Mouse (Mus musculus) neural tube, embryonic 11.5 days (tissue): ENCODE data around the gene Trpm2. TPM values are rescaled to one million over a fixed set of nuclear protein-coding genes. Genes with fewer than 3 reads are reported as not detected.

Source experiments
- ATAC-seq: fragments of 200-750 bp; cut with Nextera tagmentation; 2 replicates; pipeline ENCODE4 v1.8.0; 2017; ENCODE audit warnings: moderate number of reproducible peaks, mild to moderate bottlenecking, moderate TSS enrichment, moderate library complexity; ENCODE audit not compliant: insufficient read depth, low FRiP score, low TSS enrichment
- DNase-seq: peaks from one replicate; pipeline ENCODE4 v3.0.0-alpha.2; 2015; ENCODE audit warnings: low spot score
- H3K27ac ChIP-seq: fragments of 300-500 bp; sonication (generic); 2 replicates; pipeline ENCODE4 v1.5.1; 2014; ENCODE audit warnings: low read depth, mild to moderate bottlenecking, low read length
- H3K27me3 ChIP-seq: fragments of 300-500 bp; sonication (generic); 2 replicates; pipeline ENCODE4 v1.6.1; 2014; ENCODE audit warnings: mild to moderate bottlenecking, low read length, mixed read lengths; ENCODE audit not compliant: control insufficient read depth, insufficient read depth
- H3K36me3 ChIP-seq: fragments of 300-500 bp; sonication (generic); 2 replicates; pipeline ENCODE4 v1.6.1; 2014; ENCODE audit warnings: mild to moderate bottlenecking, low read length, moderate library complexity, mixed read lengths; ENCODE audit not compliant: control insufficient read depth, insufficient read depth
- H3K4me1 ChIP-seq: fragments of 300-500 bp; sonication (generic); 2 replicates; pipeline ENCODE4 v1.6.1; 2014; ENCODE audit warnings: low read length, mixed read lengths; ENCODE audit not compliant: control insufficient read depth, insufficient read depth
- H3K4me2 ChIP-seq: fragments of 300-500 bp; sonication (generic); 2 replicates; pipeline ENCODE4 v1.6.1; 2014; ENCODE audit warnings: low read depth, mild to moderate bottlenecking, moderate library complexity
- H3K4me3 ChIP-seq: fragments of 300-500 bp; sonication (generic); 2 replicates; pipeline ENCODE4 v1.5.1; 2014; ENCODE audit warnings: low read depth, low read length
- H3K9ac ChIP-seq: fragments of 300-500 bp; sonication (generic); 2 replicates; pipeline ENCODE4 v1.6.1; 2014; ENCODE audit warnings: mild to moderate bottlenecking, low read length
- H3K9me3 ChIP-seq: fragments of 300-500 bp; sonication (generic); 2 replicates; pipeline ENCODE4 v1.6.1; 2016; ENCODE audit warnings: low read length; ENCODE audit not compliant: control insufficient read depth
- WGBS: fragments of 180-500 bp; shearing (Covaris S2); extraction: QIAGEN DNeasy Blood & Tissue Kit; methylation state at CpG from one replicate; pipeline ENCODE4 v1.1.7; 2014; 5-methylcytosine and 5-hydroxymethylcytosine counted together
- polyA plus RNA-seq: library from polyadenylated mRNA; unstranded; fragments of >200 nt; fragmentation: Nextera tagmentation; extraction: Ambion mirVana; gene quantifications from 2 replicates; pipeline ENCODE4 v1.2.1, GENCODE M21; 2014

Trpm2 gene
- polyA plus RNA-seq, 1 experiment from 2014 or later: 1.4 TPM

GRCm38 (mm10) chr10:77902211-77902893 lies 68.0 kb downstream of the Trpm2 start, which contains the start of gene Lrrc3:
Lrrc3 (minus strand) TSS chr10:77902536.
- peak; percentile 75 for DNase-seq
- no peak within 1 kb of the TSS for H3K27ac ChIP-seq

GRCm38 (mm10) chr10:77901871-77902210 lies 68.5 kb downstream of the Trpm2 start:
- Histone ChIP-seq H3K9me3 (no peaks in the 10 kb centered on the region), H3K4me2 (peak overlapping the region; percentile 85), H3K36me3 (no peaks in the 10 kb centered on the region), H3K4me3 (peak overlapping the region; percentile 56), H3K4me1 (0 out of 2 replicates have a peak, but pooled peaks cover 5% of the 10 kb centered on the region), H3K27me3 (no peaks in the 10 kb centered on the region), H3K27ac (no peak overlapping the region), H3K9ac (peak overlapping the region; percentile 65)
- DNase-seq (no peak), ATAC-seq (peak; percentile 24; the same call in 1 of the 2 replicates)
- WGBS: 1% methylated on average over 14 of the region's 14 CpGs

More at GRCm38 (mm10) chr10:77902211-77902893, 68.0 kb downstream of the Trpm2 start, which contains the start of gene Lrrc3:
- H3K36me3 ChIP-seq: no peaks in the 10 kb centered on the region
- H3K4me1 ChIP-seq: 0 out of 2 replicates have a peak, but pooled peaks cover 5% of the 10 kb centered on the region
- no peaks in the 10 kb centered on the region for H3K9me3 ChIP-seq
- peak within 1 kb of the TSS; percentile 56 for H3K4me3 ChIP-seq
- peak; percentile 81 for ATAC-seq
- H3K4me2 ChIP-seq: peak within 1 kb of the TSS; percentile 85
- no peaks in the 10 kb centered on the region for H3K27me3 ChIP-seq
- H3K9ac ChIP-seq: peak within 1 kb of the TSS; percentile 65
- WGBS: 1% methylated on average over 37 of the region's 46 CpGs

GRCm38 (mm10) chr10:77900903-77901818 lies 69.2 kb downstream of the Trpm2 start:
- no peak for ATAC-seq
- no peaks in the 10 kb centered on the region for H3K9me3 ChIP-seq
- no peaks in the 10 kb centered on the region for H3K27me3 ChIP-seq
- peak overlapping the region; percentile 85 for H3K4me2 ChIP-seq
- no peak overlapping the region for H3K4me3 ChIP-seq
- 0 out of 2 replicates have a peak, but pooled peaks cover 5% of the 10 kb centered on the region for H3K4me1 ChIP-seq
- H3K36me3 ChIP-seq: no peaks in the 10 kb centered on the region
- 85% methylated on average over 27 of the region's 27 CpGs for WGBS
- DNase-seq: no peak
- no peak overlapping the region for H3K27ac ChIP-seq
- peak overlapping the region; percentile 65; the same call in 1 of the 2 replicates for H3K9ac ChIP-seq

- Histone ChIP-seq H3K4me2 (no peak overlapping the region), H3K4me1 (0 out of 2 replicates have a peak, but pooled peaks cover 5% of the 10 kb centered on the region), H3K27me3 (no peaks in the 10 kb centered on the region), H3K9ac (no peak overlapping the region), H3K9me3 (no peaks in the 10 kb centered on the region), H3K36me3 (no peaks in the 10 kb centered on the region; the same call in 1 of the 2 replicates), H3K4me3 (no peak overlapping the region), H3K27ac (no peak overlapping the region)
- ATAC-seq (no peak), DNase-seq (no peak)
- 77% methylated on average over 7 of the region's 7 CpGs for WGBS
Measured at GRCm38 (mm10) chr10:77900126-77900525, 70.2 kb downstream of the Trpm2 start.

- H3K4me2 ChIP-seq: no peak overlapping the region
- no peaks in the 10 kb centered on the region for H3K4me1 ChIP-seq
- H3K9ac ChIP-seq: no peak overlapping the region
- H3K27ac ChIP-seq: no peak overlapping the region
- no peak overlapping the region for H3K4me3 ChIP-seq
- ATAC-seq (no peak), DNase-seq (no peak)
- WGBS: 66% methylated on average over 5 of the region's 5 CpGs
- H3K36me3 ChIP-seq: no peaks in the 10 kb centered on the region; the same call in 1 of the 2 replicates
- H3K9me3 ChIP-seq: no peaks in the 10 kb centered on the region
- H3K27me3 ChIP-seq: no peaks in the 10 kb centered on the region
Measured at GRCm38 (mm10) chr10:77895562-77895961, 74.8 kb downstream of the Trpm2 start.

- no peaks in the 10 kb centered on the region for H3K9me3 ChIP-seq
- H3K27me3 ChIP-seq: no peaks in the 10 kb centered on the region
- H3K4me3 ChIP-seq: no peak overlapping the region
- ATAC-seq (no peak), DNase-seq (no peak)
- H3K4me1 ChIP-seq: no peaks in the 10 kb centered on the region
- no peak overlapping the region for H3K27ac ChIP-seq
- H3K9ac ChIP-seq: no peak overlapping the region
- H3K4me2 ChIP-seq: no peak overlapping the region
- 92% methylated on average over 8 of the region's 8 CpGs for WGBS
- H3K36me3 ChIP-seq: no peaks in the 10 kb centered on the region; the same call in 1 of the 2 replicates
Measured at GRCm38 (mm10) chr10:77890987-77891565, 79.3 kb downstream of the Trpm2 start.

- Histone ChIP-seq H3K9ac (no peak overlapping the region), H3K4me1 (no peaks in the 10 kb centered on the region), H3K4me3 (no peak overlapping the region), H3K9me3 (no peaks in the 10 kb centered on the region), H3K27ac (no peak overlapping the region), H3K36me3 (no peaks in the 10 kb centered on the region), H3K27me3 (no peaks in the 10 kb centered on the region), H3K4me2 (no peak overlapping the region)
- WGBS: 61% methylated on average over 12 of the region's 12 CpGs
- DNase-seq: no peak
- ATAC-seq: no peak
Measured at GRCm38 (mm10) chr10:77886007-77886747, 84.2 kb downstream of the Trpm2 start.

GRCm38 (mm10) chr10:77882553-77882952 lies 87.8 kb downstream of the Trpm2 start:
- Histone ChIP-seq H3K4me1 (no peaks in the 10 kb centered on the region), H3K27me3 (no peaks in the 10 kb centered on the region), H3K9me3 (no peaks in the 10 kb centered on the region), H3K4me2 (no peak overlapping the region), H3K36me3 (no peaks in the 10 kb centered on the region), H3K9ac (no peak overlapping the region), H3K4me3 (no peak overlapping the region), H3K27ac (no peak overlapping the region)
- DNase-seq (no peak), ATAC-seq (no peak)
- 81% methylated on average over 5 of the region's 5 CpGs for WGBS
